Mouse (Mus musculus): Measurements from ENCODE around the gene Camk2d.

DNA sequence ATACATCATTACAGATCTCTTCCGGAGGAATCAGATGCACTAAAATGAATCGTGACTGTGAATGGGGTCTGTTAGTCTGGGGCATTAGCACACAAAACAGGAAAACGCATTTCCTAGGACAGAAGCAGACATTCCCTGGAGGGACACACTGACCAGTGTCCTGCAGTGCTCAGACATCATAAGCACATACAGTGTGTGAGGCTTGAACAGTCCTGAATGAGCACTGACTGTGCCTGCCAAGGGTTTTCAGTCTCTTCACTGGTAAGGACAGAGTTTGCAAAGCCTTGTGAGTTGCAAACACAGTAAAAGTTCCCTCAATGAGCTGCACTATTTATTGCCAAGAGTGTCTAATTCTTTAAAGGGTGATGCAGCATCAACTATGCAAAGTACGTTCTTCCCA lies 290.0 kb downstream of the Camk2d start:
- TF ChIP-seq EP300 (IDR thresholded peaks at IDR 0.05) (no peak), CTCF (IDR thresholded peaks at IDR 0.05) (no peak)
